Mouse (Mus musculus) brain, embryonic 14.5 days (tissue): ENCODE measurements at regions not wholly inside any gene's neighbourhood (a gene's known extent, or its start where the extent isn't known, plus 50 kb on each side); places are given as distances from the start of the nearest gene placed in this dataset.

Source experiments
- DNase-seq: peaks from one replicate; pipeline ENCODE4 v3.0.0-alpha.2; 2011; ENCODE audit warnings: low read depth
- CTCF ChIP-seq: fragments of 200-500 bp; IDR thresholded peaks from 2 replicates; pipeline ENCODE4 v1.5.1; 2012; ENCODE audit warnings: inconsistent platforms, mild to moderate bottlenecking, moderate library complexity, borderline replicate concordance; ENCODE audit not compliant: insufficient read depth, insufficient read length; ENCODE audit errors: extremely low read depth
- POLR2A ChIP-seq: fragments of 200-500 bp; IDR thresholded peaks from 2 replicates; pipeline ENCODE4 v1.6.1; 2012; ENCODE audit warnings: mild to moderate bottlenecking, inconsistent platforms, borderline replicate concordance; ENCODE audit not compliant: poor library complexity, insufficient read depth, insufficient read length, severe bottlenecking; ENCODE audit errors: extremely low read depth

- DNase-seq = no peak
- TF ChIP-seq POLR2A (no peak), CTCF (no peak)
Measured at GRCm38 (mm10) chr15:74461935-74462334, 174.2 kb downstream of the Mroh4 start.

- DNase-seq = peak; percentile 43
- no peak for TF ChIP-seq POLR2A
- 0 out of 2 replicates have a peak, but pooled peaks have one; percentile 32 for TF ChIP-seq CTCF
Measured at GRCm38 (mm10) chr15:74459345-74459975, 176.7 kb downstream of the Mroh4 start.

GRCm38 (mm10) chr15:74458940-74459339 lies 177.2 kb downstream of the Mroh4 start:
- DNase-seq = no peak
- TF ChIP-seq CTCF (no peak), POLR2A (no peak)

GRCm38 (mm10) chr15:74457965-74458364 lies 178.2 kb downstream of the Mroh4 start:
- DNase-seq = no peak
- TF ChIP-seq POLR2A = no peak
- TF ChIP-seq CTCF = no peak

- no peak for DNase-seq
- no peak for TF ChIP-seq POLR2A
- no peak for TF ChIP-seq CTCF
Measured at GRCm38 (mm10) chr15:74456675-74457040, 179.5 kb downstream of the Mroh4 start.

- peak; percentile 44 for DNase-seq
- TF ChIP-seq POLR2A (no peak), CTCF (no peak)
Measured at GRCm38 (mm10) chr15:74455921-74456674, 180.1 kb downstream of the Mroh4 start.

- no peak for DNase-seq
- TF ChIP-seq CTCF = no peak
- no peak for TF ChIP-seq POLR2A
Measured at GRCm38 (mm10) chr15:74454543-74454942, 181.6 kb downstream of the Mroh4 start.

- DNase-seq = no peak
- no peak for TF ChIP-seq POLR2A
- no peak for TF ChIP-seq CTCF
Measured at GRCm38 (mm10) chr15:74453810-74454209, 182.3 kb downstream of the Mroh4 start.

GRCm38 (mm10) chr15:74452426-74452825 lies 183.7 kb downstream of the Mroh4 start:
- TF ChIP-seq POLR2A (no peak), CTCF (no peak)
- DNase-seq = no peak

GRCm38 (mm10) chr15:74441889-74442288 lies 194.3 kb downstream of the Mroh4 start:
- TF ChIP-seq CTCF = no peak
- TF ChIP-seq POLR2A = no peak
- no peak for DNase-seq

GRCm38 (mm10) chr15:74426989-74427388 lies 209.2 kb downstream of the Mroh4 start:
- TF ChIP-seq POLR2A (no peak), CTCF (no peak)
- DNase-seq = no peak

GRCm38 (mm10) chr15:74423001-74423400 lies 213.2 kb downstream of the Mroh4 start:
- DNase-seq = no peak
- TF ChIP-seq CTCF (no peak), POLR2A (no peak)
